Mouse (Mus musculus) heart, postnatal 0 days (tissue): Measurements from ENCODE around the gene Lpar4. TPM values are rescaled to one million over a fixed set of nuclear protein-coding genes. Genes with fewer than 3 reads are reported as not detected.

ENCODE experiments used
- ATAC-seq: fragments of 200-750 bp; cut with Nextera tagmentation; 2 replicates; pipeline ENCODE4 v1.8.0; 2017; ENCODE audit warnings: low read depth, moderate number of reproducible peaks, moderate library complexity; ENCODE audit not compliant: insufficient read depth
- DNase-seq: peaks from one replicate; pipeline ENCODE4 v3.0.0-alpha.2; 2016; ENCODE audit warnings: low spot score
- H3K27ac ChIP-seq: fragments of 300-500 bp; sonication (generic); 2 replicates; pipeline ENCODE4 v1.5.1; 2014; ENCODE audit warnings: low read depth, mild to moderate bottlenecking
- H3K27me3 ChIP-seq: fragments of 300-500 bp; sonication (generic); 2 replicates; pipeline ENCODE4 v1.6.1; 2014; ENCODE audit warnings: low read length, mixed read lengths; ENCODE audit not compliant: control insufficient read depth, insufficient read depth
- H3K36me3 ChIP-seq: fragments of 300-500 bp; sonication (generic); replicated peaks from 2 replicates; pipeline ENCODE4 v1.6.1; 2014; ENCODE audit warnings: low read length, mixed read lengths; ENCODE audit not compliant: control insufficient read depth, insufficient read depth
- H3K4me1 ChIP-seq: fragments of 300-500 bp; sonication (generic); 2 replicates; pipeline ENCODE4 v1.6.1; 2014; ENCODE audit warnings: antibody characterized with exemption; ENCODE audit not compliant: control insufficient read depth, insufficient read depth
- H3K4me2 ChIP-seq: fragments of 300-500 bp; sonication (generic); 2 replicates; pipeline ENCODE4 v1.6.1; 2014; ENCODE audit warnings: low read depth, mild to moderate bottlenecking, low read length, moderate library complexity
- H3K4me3 ChIP-seq: fragments of 300-500 bp; sonication (generic); 2 replicates; pipeline ENCODE4 v1.5.1; 2014; ENCODE audit warnings: low read depth, low read length
- H3K9ac ChIP-seq: fragments of 300-500 bp; sonication (generic); replicated peaks from 2 replicates; pipeline ENCODE4 v1.6.1; 2014; ENCODE audit warnings: low read depth, low read length, mixed read lengths
- H3K9me3 ChIP-seq: fragments of 300-500 bp; sonication (generic); replicated peaks from 2 replicates; pipeline ENCODE4 v1.6.1; 2016; ENCODE audit warnings: low read length; ENCODE audit not compliant: control insufficient read depth
- CTCF ChIP-seq: IDR thresholded peaks from 2 replicates; pipeline ENCODE4 v1.5.1; 2016; ENCODE audit warnings: antibody characterized with exemption, control low read depth, low read depth
- EP300 ChIP-seq: IDR thresholded peaks from 2 replicates; pipeline ENCODE4 v1.6.1; 2016; ENCODE audit warnings: antibody characterized with exemption, low read depth
- WGBS: fragments of 180-500 bp; shearing (Covaris S2); extraction: QIAGEN DNeasy Blood & Tissue Kit; methylation state at CpG from one replicate; pipeline ENCODE4 v1.1.7; 2014; 5-methylcytosine and 5-hydroxymethylcytosine counted together
- polyA plus RNA-seq: library from polyadenylated mRNA; unstranded; fragments of >200 nt; fragmentation: Nextera tagmentation; extraction: Ambion mirVana; gene quantifications from 2 replicates; pipeline ENCODE4 v1.2.1, GENCODE M21; 2015
- total RNA-seq: library from RNA; depleted of rRNA; stranded (reverse); fragments of >200 nt; gene quantifications from 2 replicates; pipeline ENCODE4 v1.2.3, GENCODE M21; 2014; ENCODE audit warnings: low replicate concordance; rRNA removed

Gene Lpar4
- total and polyA plus RNA-seq, 2 experiments from 2014 or later = 10.0 to 16.9 TPM

DNA sequence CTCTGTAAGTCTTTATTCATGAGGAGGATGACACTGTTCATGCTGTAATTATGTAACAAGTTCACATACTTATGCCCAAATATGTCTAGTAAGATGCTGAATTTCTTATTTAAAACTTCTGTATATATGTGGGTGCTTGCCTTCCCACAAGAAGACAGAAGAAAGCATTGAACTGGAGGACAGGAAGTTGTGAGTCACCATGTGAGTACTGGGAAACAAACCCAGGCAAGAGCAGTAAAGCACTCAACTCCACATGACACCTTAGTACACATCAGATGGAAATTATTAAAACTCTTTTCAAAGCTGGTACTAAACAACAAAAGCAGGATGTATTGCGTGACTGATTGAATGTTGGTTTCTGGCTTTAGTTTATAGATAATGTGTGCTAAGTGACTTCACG lies 41.8 kb downstream of the Lpar4 start:
- Histone ChIP-seq H3K9me3 (no peaks in the 10 kb centered on the region), H3K4me1 (no peaks in the 10 kb centered on the region)

DNA sequence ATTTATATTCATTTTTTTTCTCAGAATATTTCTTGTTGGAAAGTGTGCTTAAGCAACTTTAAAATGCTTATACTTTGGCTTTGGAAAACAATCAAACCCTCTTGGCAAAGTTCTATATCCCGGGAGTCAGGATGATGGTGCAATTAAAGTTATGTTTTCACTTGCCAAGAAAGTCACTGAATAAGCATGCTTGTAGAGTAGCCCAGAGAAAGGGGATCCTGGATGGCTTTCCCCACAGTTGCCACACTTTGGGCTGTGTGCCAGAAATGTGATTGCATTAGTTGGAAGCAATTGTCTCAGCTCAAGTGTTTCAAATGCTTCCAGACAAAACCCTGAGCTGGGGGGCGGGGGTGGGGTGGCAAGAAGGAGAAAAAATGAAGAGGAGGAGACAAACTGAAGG lies 43.9 kb downstream of the Lpar4 start:
- TF ChIP-seq CTCF (no peak), EP300 (no peak)
- WGBS = 21% methylated on average over 2 of the region's 2 CpGs
- Histone ChIP-seq H3K4me2 (no peak overlapping the region), H3K27ac (no peak overlapping the region), H3K4me3 (no peak overlapping the region), H3K9ac (no peak overlapping the region), H3K9me3 (no peaks in the 10 kb centered on the region), H3K36me3 (no peaks in the 10 kb centered on the region), H3K27me3 (no peaks in the 10 kb centered on the region), H3K4me1 (no peaks in the 10 kb centered on the region)
- ATAC-seq (no peak), DNase-seq (no peak)

More for the DNA sequence above, 41.8 kb downstream of the Lpar4 start:
- TF ChIP-seq CTCF = no peak
- no peak for TF ChIP-seq EP300
- Histone ChIP-seq H3K4me2 (no peak overlapping the region), H3K27ac (no peak overlapping the region), H3K4me3 (no peak overlapping the region), H3K27me3 (no peaks in the 10 kb centered on the region), H3K9ac (no peak overlapping the region), H3K36me3 (no peaks in the 10 kb centered on the region)
- no peak for DNase-seq
- WGBS = 48% methylated on average over 2 of the region's 2 CpGs
- no peak for ATAC-seq

Other genes starting within 250 kb of the Lpar4 start
- gene Rtl3, start 80.0 kb upstream of the Lpar4 start, total RNA-seq = 11.6 and 17.4 TPM in 2 replicates
- gene Rtl3, start 80.0 kb upstream of the Lpar4 start, polyA plus RNA-seq = 6.7 and 7.3 TPM in 2 replicates
- gene P2ry10, start 167.9 kb downstream of the Lpar4 start, total RNA-seq = 0.15 and 1.1 TPM in 2 replicates
- gene P2ry10, start 167.9 kb downstream of the Lpar4 start, polyA plus RNA-seq = not detected in 2 replicates
- 2.2 and 3.8 TPM in 2 replicates for gene P2ry10b, start 228.3 kb downstream of the Lpar4 start, total RNA-seq
- 1.1 and 1.6 TPM in 2 replicates for gene P2ry10b, start 228.3 kb downstream of the Lpar4 start, polyA plus RNA-seq